Mouse (Mus musculus) limb, embryonic 14.5 days (tissue): ENCODE data around the gene Sri. TPM values are rescaled to one million over a fixed set of nuclear protein-coding genes. Genes with fewer than 3 reads are reported as not detected.

Experiments
- ATAC-seq: fragments of 200-750 bp; cut with Nextera tagmentation; 2 replicates; pipeline ENCODE4 v1.8.0; 2017; ENCODE audit warnings: low read depth, moderate number of reproducible peaks, moderate TSS enrichment; ENCODE audit not compliant: low FRiP score
- DNase-seq: peaks from one replicate; pipeline ENCODE4 v3.0.0-alpha.2; 2015; ENCODE audit warnings: low spot score
- H3K27ac ChIP-seq: fragments of 300-500 bp; sonication (generic); replicated peaks from 2 replicates; pipeline ENCODE4 v1.5.1; 2014; ENCODE audit warnings: low read depth, mild to moderate bottlenecking, low read length, moderate library complexity, mixed read lengths
- H3K27me3 ChIP-seq: fragments of 300-500 bp; sonication (generic); 2 replicates; pipeline ENCODE4 v1.6.1; 2014; ENCODE audit warnings: low read length, mixed read lengths; ENCODE audit not compliant: control insufficient read depth, insufficient read depth
- H3K36me3 ChIP-seq: fragments of 300-500 bp; sonication (generic); 2 replicates; pipeline ENCODE4 v1.6.1; 2014; ENCODE audit warnings: mild to moderate bottlenecking, low read length, moderate library complexity, mixed read lengths; ENCODE audit not compliant: control insufficient read depth, insufficient read depth
- H3K4me1 ChIP-seq: fragments of 300-500 bp; sonication (generic); 2 replicates; pipeline ENCODE4 v1.6.1; 2014; ENCODE audit warnings: antibody characterized with exemption, low read length, mixed read lengths; ENCODE audit not compliant: control insufficient read depth, insufficient read depth
- H3K4me2 ChIP-seq: fragments of 300-500 bp; sonication (generic); replicated peaks from 2 replicates; pipeline ENCODE4 v1.6.1; 2014; ENCODE audit warnings: low read depth, mild to moderate bottlenecking, low read length, moderate library complexity; ENCODE audit not compliant: severe bottlenecking
- H3K4me3 ChIP-seq: fragments of 300-500 bp; sonication (generic); replicated peaks from 2 replicates; pipeline ENCODE4 v1.5.1; 2014; ENCODE audit warnings: low read length
- H3K9ac ChIP-seq: fragments of 300-500 bp; sonication (generic); 2 replicates; pipeline ENCODE4 v1.6.1; 2014; ENCODE audit warnings: mild to moderate bottlenecking, low read depth, low read length, moderate library complexity; ENCODE audit not compliant: severe bottlenecking
- H3K9me3 ChIP-seq: fragments of 300-500 bp; sonication (generic); 2 replicates; pipeline ENCODE4 v1.6.1; 2016; ENCODE audit warnings: low read length; ENCODE audit not compliant: control insufficient read depth
- POLR2A ChIP-seq: fragments of 200-500 bp; IDR thresholded peaks from 2 replicates; pipeline ENCODE4 v1.8.0; 2012; ENCODE audit warnings: inconsistent platforms, mild to moderate bottlenecking, moderate library complexity, borderline replicate concordance; ENCODE audit not compliant: insufficient read depth, insufficient read length; ENCODE audit errors: extremely low read depth
- WGBS: fragments of 180-500 bp; shearing (Covaris S2); extraction: QIAGEN DNeasy Blood & Tissue Kit; methylation state at CpG from one replicate; pipeline ENCODE4 v1.1.7; 2014; 5-methylcytosine and 5-hydroxymethylcytosine counted together
- polyA plus RNA-seq, 2 experiments: library from polyadenylated mRNA; depleted of rRNA in 1 of 2; stranded (reverse) in 1 of 2; unstranded in 1 of 2; fragments of >200 nt; fragmentation: Nextera tagmentation in 1 of 2; extraction: Ambion mirVana in 1 of 2; gene quantifications; 2 replicates each; pipeline versions ENCODE4 v1.2.1 to v1.2.3; 2012 to 2014

The Sri gene
- 161 and 181 TPM in 2 replicates for polyA plus RNA-seq (2012; rRNA removed)
- polyA plus RNA-seq (2014; fragmentation: Nextera tagmentation; extraction: Ambion mirVana), result 266 and 271 TPM in 2 replicates

DNA sequence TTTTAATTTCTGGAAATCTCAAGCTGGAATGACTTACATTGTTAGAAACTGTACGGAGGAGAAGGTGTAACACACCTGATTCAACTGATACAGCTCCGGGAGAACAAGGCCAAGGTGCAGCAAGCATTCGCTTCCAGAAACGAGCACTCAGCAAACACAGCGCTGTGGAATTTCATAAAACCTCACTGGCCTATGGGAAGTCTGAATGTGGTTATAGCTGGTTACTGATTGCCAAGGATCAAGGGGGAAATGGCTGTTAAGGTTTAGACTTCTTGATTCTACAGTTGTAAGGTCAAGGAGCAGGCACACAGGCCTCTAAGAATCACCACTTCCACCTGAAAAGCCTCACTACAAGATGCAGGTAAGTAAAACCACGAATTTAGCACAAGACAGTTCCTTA, at the start of gene Sri:
Gene Sri, plus strand, starts transcription at position 224 of the 400 bp plus-strand sequence.
- Histone ChIP-seq H3K27me3 (no peaks in the 10 kb centered on the region), H3K27ac (no peak within 1 kb of the TSS), H3K9ac (no peak within 1 kb of the TSS), H3K4me2 (no peak within 1 kb of the TSS), H3K36me3 (no peaks in the 10 kb centered on the region), H3K4me3 (no peak within 1 kb of the TSS), H3K4me1 (no peaks in the 10 kb centered on the region), H3K9me3 (no peaks in the 10 kb centered on the region)
- 73% methylated on average over 6 of the region's 6 CpGs for WGBS
- ATAC-seq (no peak), DNase-seq (no peak)
- no peak for TF ChIP-seq POLR2A

DNA sequence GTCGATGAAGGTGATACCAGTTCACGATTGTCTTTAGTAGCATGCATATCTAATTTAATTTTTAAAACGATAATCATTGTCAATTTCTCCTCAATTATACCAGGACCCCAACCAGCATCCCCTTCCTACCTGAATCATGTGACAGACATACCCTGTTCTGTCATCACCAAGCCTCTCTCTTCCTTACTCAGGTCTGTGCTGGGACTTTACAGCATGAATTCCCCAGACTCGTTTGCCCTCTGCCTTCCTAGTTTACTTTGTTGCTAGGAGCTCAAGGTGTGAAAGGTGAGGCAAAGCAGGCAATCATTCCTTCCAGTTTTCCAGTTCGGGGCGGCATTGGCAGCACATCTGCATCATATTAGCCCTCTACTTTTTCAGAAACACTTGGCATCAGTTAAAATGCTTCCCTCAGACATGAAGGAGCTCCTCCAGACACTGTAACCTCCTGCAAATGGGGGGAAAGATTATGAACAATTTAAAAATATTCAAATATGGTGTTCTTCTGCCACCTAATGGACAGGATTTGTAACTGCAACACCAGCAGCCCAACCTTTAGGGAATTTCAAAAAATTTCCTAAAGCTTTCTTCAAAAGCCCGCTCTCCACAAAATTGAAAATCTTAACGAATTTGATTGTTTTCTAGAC, 49.4 kb upstream of the Sri start:
- Histone ChIP-seq H3K27me3 (no peaks in the 10 kb centered on the region), H3K4me1 (no peaks in the 10 kb centered on the region), H3K36me3 (no peaks in the 10 kb centered on the region), H3K4me3 (no peak overlapping the region), H3K9ac (0 out of 2 replicates have a peak overlapping the region, but pooled peaks have one; percentile 12), H3K27ac (no peak overlapping the region), H3K4me2 (peak overlapping the region; percentile 26; the same call in 1 of the 2 replicates), H3K9me3 (no peaks in the 10 kb centered on the region)
- peak; percentile 73 for ATAC-seq
- 43% methylated on average over 8 of the region's 8 CpGs for WGBS
- DNase-seq, result peak; percentile 42
- TF ChIP-seq POLR2A, result no peak

DNA sequence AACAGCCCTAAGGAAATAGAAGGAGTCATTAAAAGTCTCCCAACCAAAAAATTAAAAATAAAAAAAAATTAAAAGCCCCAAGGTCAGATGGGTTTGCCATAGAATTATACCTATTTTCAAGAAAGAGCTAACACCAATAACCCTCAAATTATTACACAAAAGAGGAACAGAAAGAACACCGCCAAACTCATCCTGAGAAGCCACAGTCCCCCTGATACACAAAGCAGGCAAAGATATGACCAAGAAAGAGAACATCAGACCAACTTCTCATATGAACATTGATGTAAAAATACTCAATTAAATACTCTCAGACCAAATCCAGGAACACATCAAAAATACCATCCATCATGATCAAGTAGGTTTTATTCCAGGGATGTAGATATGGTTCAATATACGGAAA, 48.8 kb upstream of the Sri start:
- DNase-seq (no peak), ATAC-seq (no peak)
- no peak overlapping the region for H3K4me2 ChIP-seq
- no peaks in the 10 kb centered on the region for H3K27me3 ChIP-seq
- 92% methylated on average over 2 of the region's 2 CpGs for WGBS
- no peak for TF ChIP-seq POLR2A
- no peak overlapping the region for H3K4me3 ChIP-seq
- no peaks in the 10 kb centered on the region for H3K36me3 ChIP-seq
- no peaks in the 10 kb centered on the region for H3K4me1 ChIP-seq
- no peaks in the 10 kb centered on the region for H3K9me3 ChIP-seq
- no peak overlapping the region for H3K27ac ChIP-seq
- no peak overlapping the region for H3K9ac ChIP-seq

DNA sequence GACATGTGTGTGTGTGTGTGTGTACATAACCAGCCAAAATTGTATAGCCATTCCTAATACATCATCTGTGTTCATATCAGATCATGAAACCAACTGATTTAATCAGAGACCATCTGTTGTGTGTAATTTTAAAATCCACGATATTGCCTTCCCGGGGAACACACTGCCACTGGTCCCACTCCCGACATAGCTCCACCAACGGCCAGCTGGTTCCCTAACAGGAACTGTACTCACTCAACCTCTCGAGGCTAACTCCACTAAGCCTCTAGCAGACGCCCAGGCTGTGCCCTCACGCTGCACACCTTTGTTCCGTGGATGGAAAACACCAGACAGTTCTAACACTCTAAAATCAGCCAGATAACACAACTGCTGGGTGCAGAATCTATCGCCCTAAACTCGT, 45.4 kb upstream of the Sri start:
- Histone ChIP-seq H3K4me2 (no peak overlapping the region), H3K36me3 (no peaks in the 10 kb centered on the region), H3K27ac (no peak overlapping the region), H3K9ac (no peak overlapping the region), H3K4me3 (no peak overlapping the region), H3K4me1 (no peaks in the 10 kb centered on the region), H3K27me3 (no peaks in the 10 kb centered on the region), H3K9me3 (no peaks in the 10 kb centered on the region)
- WGBS, result 79% methylated on average over 10 of the region's 10 CpGs
- TF ChIP-seq POLR2A, result no peak
- DNase-seq (no peak), ATAC-seq (no peak)

DNA sequence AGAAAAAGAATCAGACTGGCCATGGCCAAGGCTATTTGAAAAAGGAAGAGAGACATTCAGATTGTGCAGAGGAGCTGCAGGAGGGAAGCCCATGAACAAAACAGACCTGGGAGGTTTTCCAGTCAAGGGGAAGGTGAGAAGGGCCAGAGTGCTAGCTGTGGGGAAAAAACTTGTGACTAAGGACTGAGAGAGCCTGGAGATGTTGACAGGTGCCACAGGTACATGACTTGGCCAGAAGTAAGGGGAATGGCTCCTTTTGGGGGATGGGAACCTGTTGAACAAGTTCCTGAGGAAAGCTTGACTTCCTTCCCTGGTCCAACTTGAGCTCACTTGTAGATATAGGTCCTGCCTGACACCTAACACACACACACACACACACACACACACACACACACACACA, 43.1 kb upstream of the Sri start:
- Histone ChIP-seq H3K36me3 (no peaks in the 10 kb centered on the region), H3K4me3 (no peak overlapping the region), H3K9ac (no peak overlapping the region), H3K4me1 (no peaks in the 10 kb centered on the region), H3K27ac (no peak overlapping the region), H3K9me3 (no peaks in the 10 kb centered on the region), H3K4me2 (no peak overlapping the region), H3K27me3 (no peaks in the 10 kb centered on the region)
- ATAC-seq (no peak), DNase-seq (no peak)
- TF ChIP-seq POLR2A, result no peak
